Mouse (Mus musculus): ENCODE data around the gene Rpsa. TPM values are rescaled to one million over a fixed set of nuclear protein-coding genes. Genes with fewer than 3 reads are reported as not detected.

The Rpsa gene
- polyA plus RNA-seq, 1 experiment from 2014 or later: 1,514 TPM

DNA sequence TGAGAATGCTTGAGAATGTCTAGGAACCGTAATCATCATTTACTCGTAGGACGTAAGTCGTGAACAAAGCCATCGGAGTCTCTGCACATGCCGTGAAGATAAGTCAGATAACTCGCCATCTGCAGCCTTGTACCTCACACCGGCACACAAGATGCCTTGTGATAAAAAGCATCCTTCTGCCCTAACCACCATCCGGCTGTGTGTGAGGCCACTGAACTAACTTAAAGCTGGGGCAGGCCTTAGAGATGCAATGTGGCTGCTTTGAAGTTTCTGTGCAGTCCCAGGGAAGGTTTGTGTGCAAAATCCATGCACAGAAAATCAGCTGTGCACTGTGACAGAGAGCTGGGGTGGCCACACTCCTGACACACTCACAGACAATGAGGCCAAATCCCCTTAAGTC lies 43.1 kb upstream of the Rpsa start:
- Histone ChIP-seq H3K4me1 (ENCODE audit: control insufficient read depth, insufficient read depth, low read length) (no peaks in the 10 kb centered on the region), H3K9ac (ENCODE audit: low read length) (no peak overlapping the region), H3K4me3 (ENCODE audit: low read depth, low read length) (no peak overlapping the region), H3K27ac (ENCODE audit: low read depth, low read length) (no peak overlapping the region), H3K36me3 (ENCODE audit: control insufficient read depth, insufficient read depth, low read length) (no peaks in the 10 kb centered on the region), H3K9me3 (ENCODE audit: control insufficient read depth, low read length) (no peaks in the 10 kb centered on the region), H3K4me2 (ENCODE audit: low read depth) (no peak overlapping the region), H3K27me3 (ENCODE audit: control insufficient read depth, insufficient read depth, low read length) (no peaks in the 10 kb centered on the region)
- no peak for ATAC-seq (ENCODE audit: insufficient read depth, low FRiP score, low TSS enrichment)
- WGBS: 91% methylated on average over 9 of the region's 9 CpGs
- no peak for DNase-seq (ENCODE audit: low spot score)

- no peak for DNase-seq (ENCODE audit: low spot score)
- Histone ChIP-seq H3K4me1 (ENCODE audit: control insufficient read depth, insufficient read depth, low read length) (no peaks in the 10 kb centered on the region), H3K9me3 (ENCODE audit: control insufficient read depth, low read length) (no peaks in the 10 kb centered on the region), H3K4me2 (ENCODE audit: low read depth) (no peak overlapping the region), H3K36me3 (ENCODE audit: control insufficient read depth, insufficient read depth, low read length) (no peaks in the 10 kb centered on the region), H3K27ac (ENCODE audit: low read depth, low read length) (no peak overlapping the region), H3K27me3 (ENCODE audit: control insufficient read depth, insufficient read depth, low read length) (no peaks in the 10 kb centered on the region), H3K4me3 (ENCODE audit: low read depth, low read length) (no peak overlapping the region), H3K9ac (ENCODE audit: low read length) (no peak overlapping the region)
- WGBS: 85% methylated on average over 7 of the region's 7 CpGs
- no peak for ATAC-seq (ENCODE audit: insufficient read depth, low FRiP score, low TSS enrichment)
Observed at GRCm38 (mm10) chr9:120089125-120089524, 38.4 kb upstream of the Rpsa start.

GRCm38 (mm10) chr9:120091086-120091485 lies 36.4 kb upstream of the Rpsa start:
- Histone ChIP-seq H3K4me1 (ENCODE audit: control insufficient read depth, insufficient read depth, low read length) (no peaks in the 10 kb centered on the region), H3K36me3 (ENCODE audit: control insufficient read depth, insufficient read depth, low read length) (no peaks in the 10 kb centered on the region), H3K27me3 (ENCODE audit: control insufficient read depth, insufficient read depth, low read length) (no peaks in the 10 kb centered on the region), H3K4me3 (ENCODE audit: low read depth, low read length) (no peak overlapping the region), H3K9ac (ENCODE audit: low read length) (no peak overlapping the region), H3K4me2 (ENCODE audit: low read depth) (no peak overlapping the region), H3K27ac (ENCODE audit: low read depth, low read length) (no peak overlapping the region), H3K9me3 (ENCODE audit: control insufficient read depth, low read length) (no peaks in the 10 kb centered on the region)
- 86% methylated on average over 10 of the region's 10 CpGs for WGBS
- ATAC-seq (ENCODE audit: insufficient read depth, low FRiP score, low TSS enrichment): no peak
- no peak for DNase-seq (ENCODE audit: low spot score)

GRCm38 (mm10) chr9:120091696-120092238 lies 35.7 kb upstream of the Rpsa start, which contains the start of gene Ccr8:
Ccr8 (plus strand) TSS chr9:120092114.
- Histone ChIP-seq H3K36me3 (ENCODE audit: control insufficient read depth, insufficient read depth, low read length) (no peaks in the 10 kb centered on the region), H3K4me1 (ENCODE audit: control insufficient read depth, insufficient read depth, low read length) (no peaks in the 10 kb centered on the region), H3K27ac (ENCODE audit: low read depth, low read length) (no peak within 1 kb of the TSS), H3K27me3 (ENCODE audit: control insufficient read depth, insufficient read depth, low read length) (no peaks in the 10 kb centered on the region), H3K9ac (ENCODE audit: low read length) (no peak within 1 kb of the TSS), H3K4me2 (ENCODE audit: low read depth) (no peak within 1 kb of the TSS), H3K9me3 (ENCODE audit: control insufficient read depth, low read length) (no peaks in the 10 kb centered on the region), H3K4me3 (ENCODE audit: low read depth, low read length) (no peak within 1 kb of the TSS)
- ATAC-seq (ENCODE audit: insufficient read depth, low FRiP score, low TSS enrichment): no peak
- DNase-seq (ENCODE audit: low spot score): no peak
- WGBS: 80% methylated on average over 5 of the region's 5 CpGs

- Histone ChIP-seq H3K27ac (ENCODE audit: low read depth, low read length) (no peak overlapping the region), H3K4me1 (ENCODE audit: control insufficient read depth, insufficient read depth, low read length) (no peaks in the 10 kb centered on the region), H3K27me3 (ENCODE audit: control insufficient read depth, insufficient read depth, low read length) (no peaks in the 10 kb centered on the region), H3K4me2 (ENCODE audit: low read depth) (no peak overlapping the region), H3K36me3 (ENCODE audit: control insufficient read depth, insufficient read depth, low read length) (no peaks in the 10 kb centered on the region), H3K4me3 (ENCODE audit: low read depth, low read length) (no peak overlapping the region), H3K9ac (ENCODE audit: low read length) (no peak overlapping the region), H3K9me3 (ENCODE audit: control insufficient read depth, low read length) (no peaks in the 10 kb centered on the region)
- WGBS: 88% methylated on average over 13 of the region's 13 CpGs
- DNase-seq (ENCODE audit: low spot score): no peak
- ATAC-seq (ENCODE audit: insufficient read depth, low FRiP score, low TSS enrichment): no peak
Observed at GRCm38 (mm10) chr9:120093701-120094100, 33.8 kb upstream of the Rpsa start.

DNA sequence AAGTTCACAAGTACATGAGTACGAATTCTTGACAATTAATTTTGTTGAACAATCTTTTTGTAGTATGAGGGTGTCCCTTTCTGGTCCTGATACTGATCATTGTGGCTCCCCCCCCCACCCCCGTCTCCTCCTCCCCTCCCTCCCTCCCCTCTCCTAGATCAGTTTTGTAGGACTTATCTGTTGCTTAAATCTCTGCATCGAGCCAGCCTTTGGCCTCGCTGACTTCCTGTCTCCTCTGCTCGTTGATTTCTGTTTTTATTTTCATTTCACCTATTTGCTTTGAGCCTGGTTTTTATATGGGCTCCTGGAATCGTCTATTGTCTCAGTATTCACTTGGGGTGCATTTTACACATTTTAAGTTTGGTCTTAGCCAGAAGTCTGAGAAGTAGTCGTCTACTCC lies 31.6 kb upstream of the Rpsa start:
- 84% methylated on average over 7 of the region's 7 CpGs for WGBS
- no peak overlapping the region for H3K4me2 ChIP-seq (ENCODE audit: low read depth)
- no peaks in the 10 kb centered on the region for H3K27me3 ChIP-seq (ENCODE audit: control insufficient read depth, insufficient read depth, low read length)
- no peaks in the 10 kb centered on the region for H3K9me3 ChIP-seq (ENCODE audit: control insufficient read depth, low read length)
- no peak overlapping the region for H3K4me3 ChIP-seq (ENCODE audit: low read depth, low read length)
- no peak overlapping the region for H3K9ac ChIP-seq (ENCODE audit: low read length)
- H3K27ac ChIP-seq (ENCODE audit: low read depth, low read length): no peak overlapping the region
- DNase-seq (ENCODE audit: low spot score): no peak
- no peaks in the 10 kb centered on the region for H3K36me3 ChIP-seq (ENCODE audit: control insufficient read depth, insufficient read depth, low read length)
- H3K4me1 ChIP-seq (ENCODE audit: control insufficient read depth, insufficient read depth, low read length): no peaks in the 10 kb centered on the region
- no peak for ATAC-seq (ENCODE audit: insufficient read depth, low FRiP score, low TSS enrichment)

GRCm38 (mm10) chr9:120098682-120099081 lies 28.8 kb upstream of the Rpsa start:
- H3K4me1 ChIP-seq (ENCODE audit: control insufficient read depth, insufficient read depth, low read length): no peaks in the 10 kb centered on the region
- ATAC-seq (ENCODE audit: insufficient read depth, low FRiP score, low TSS enrichment) (no peak), DNase-seq (ENCODE audit: low spot score) (peak; percentile 73)
- H3K9ac ChIP-seq (ENCODE audit: low read length): no peak overlapping the region
- WGBS: 25% methylated on average over 7 of the region's 7 CpGs
- no peak overlapping the region for H3K4me2 ChIP-seq (ENCODE audit: low read depth)
- no peak overlapping the region for H3K4me3 ChIP-seq (ENCODE audit: low read depth, low read length)
- no peaks in the 10 kb centered on the region for H3K9me3 ChIP-seq (ENCODE audit: control insufficient read depth, low read length)
- no peak overlapping the region for H3K27ac ChIP-seq (ENCODE audit: low read depth, low read length)
- no peaks in the 10 kb centered on the region for H3K36me3 ChIP-seq (ENCODE audit: control insufficient read depth, insufficient read depth, low read length)
- no peaks in the 10 kb centered on the region for H3K27me3 ChIP-seq (ENCODE audit: control insufficient read depth, insufficient read depth, low read length)

DNA sequence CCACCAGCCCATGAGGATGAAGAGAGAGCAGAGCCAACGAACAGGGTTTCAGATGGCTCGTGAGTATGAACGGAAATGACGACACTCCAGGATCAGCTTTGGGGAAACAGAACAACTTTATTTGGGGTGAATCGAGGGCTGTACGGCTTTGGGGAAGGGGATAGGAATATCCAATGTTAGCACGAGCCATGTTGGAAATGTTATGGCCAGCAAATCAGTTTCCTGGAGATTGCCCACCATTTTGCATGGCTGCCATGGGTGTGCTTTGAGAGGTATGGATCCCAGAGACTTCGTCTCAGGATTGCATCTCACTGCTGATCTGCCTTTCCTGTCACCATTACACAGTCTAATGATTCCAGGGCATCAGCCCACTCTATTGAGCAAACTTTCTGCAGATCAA lies 28.2 kb upstream of the Rpsa start:
- no peak for ATAC-seq (ENCODE audit: insufficient read depth, low FRiP score, low TSS enrichment)
- H3K27ac ChIP-seq (ENCODE audit: low read depth, low read length): no peak overlapping the region
- H3K4me2 ChIP-seq (ENCODE audit: low read depth): no peak overlapping the region
- H3K4me1 ChIP-seq (ENCODE audit: control insufficient read depth, insufficient read depth, low read length): no peaks in the 10 kb centered on the region
- H3K36me3 ChIP-seq (ENCODE audit: control insufficient read depth, insufficient read depth, low read length): no peaks in the 10 kb centered on the region
- H3K4me3 ChIP-seq (ENCODE audit: low read depth, low read length): no peak overlapping the region
- H3K27me3 ChIP-seq (ENCODE audit: control insufficient read depth, insufficient read depth, low read length): no peaks in the 10 kb centered on the region
- no peak for DNase-seq (ENCODE audit: low spot score)
- 93% methylated on average over 8 of the region's 8 CpGs for WGBS
- no peak overlapping the region for H3K9ac ChIP-seq (ENCODE audit: low read length)
- no peaks in the 10 kb centered on the region for H3K9me3 ChIP-seq (ENCODE audit: control insufficient read depth, low read length)

DNA sequence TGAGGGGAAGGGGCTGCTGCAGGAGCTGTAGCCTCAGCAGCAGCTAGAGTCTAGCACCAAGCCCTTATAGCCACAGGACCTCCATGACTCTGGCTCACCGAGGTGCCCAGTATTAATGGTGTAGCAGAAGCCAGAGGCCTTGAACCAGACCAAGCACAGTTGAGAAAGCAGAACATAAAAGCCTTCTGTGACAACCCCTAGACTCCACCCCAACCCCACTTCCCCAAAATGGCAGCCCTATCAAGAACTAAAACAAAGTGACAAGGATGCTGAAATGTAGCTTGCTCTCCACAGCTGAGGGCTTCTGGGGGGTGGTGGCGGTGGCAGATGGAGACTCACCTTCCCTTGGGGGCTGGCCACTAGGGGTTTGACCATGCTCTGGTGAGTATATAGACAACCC lies 26.3 kb upstream of the Rpsa start:
- no peak for DNase-seq (ENCODE audit: low spot score)
- Histone ChIP-seq H3K9ac (ENCODE audit: low read length) (no peak overlapping the region), H3K27me3 (ENCODE audit: control insufficient read depth, insufficient read depth, low read length) (no peaks in the 10 kb centered on the region), H3K4me1 (ENCODE audit: control insufficient read depth, insufficient read depth, low read length) (no peaks in the 10 kb centered on the region), H3K4me2 (ENCODE audit: low read depth) (no peak overlapping the region), H3K9me3 (ENCODE audit: control insufficient read depth, low read length) (no peaks in the 10 kb centered on the region), H3K4me3 (ENCODE audit: low read depth, low read length) (no peak overlapping the region), H3K36me3 (ENCODE audit: control insufficient read depth, insufficient read depth, low read length) (no peaks in the 10 kb centered on the region), H3K27ac (ENCODE audit: low read depth, low read length) (no peak overlapping the region)
- 90% methylated on average over 2 of the region's 2 CpGs for WGBS
- no peak for ATAC-seq (ENCODE audit: insufficient read depth, low FRiP score, low TSS enrichment)

All from neural tube, embryonic 11.5 days (tissue).